Mouse (Mus musculus): ENCODE measurements around the gene Olfr288. TPM values are rescaled to one million over a fixed set of nuclear protein-coding genes. Genes with fewer than 3 reads are reported as not detected.

Gene Olfr288
- polyA plus RNA-seq, 2 experiments = not detected

DNA sequence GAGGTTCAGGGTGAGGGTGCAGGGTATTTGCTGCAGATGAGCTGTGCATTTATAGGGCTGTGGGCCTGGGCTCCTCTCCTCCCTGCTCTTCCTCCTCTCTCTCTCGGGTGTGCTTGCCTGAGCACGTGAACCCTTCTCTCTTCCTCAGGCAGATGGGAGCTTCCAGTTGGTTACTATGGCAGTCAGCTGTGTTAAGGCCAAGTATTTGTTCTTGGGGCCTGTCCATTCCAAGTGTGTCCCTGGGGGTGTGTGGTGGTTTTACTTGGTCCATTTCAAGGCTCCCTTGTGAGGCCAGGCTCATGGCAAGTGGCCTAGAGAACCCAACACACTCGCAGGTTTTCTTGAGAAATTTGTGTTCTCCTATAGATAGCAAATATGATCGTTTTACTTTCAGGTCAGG is 25.5 kb upstream of the Olfr288 start, which contains the start of the genes Gm44579 and Olfr287:
Gm44579 (minus strand) TSS at position 101 of the 400 bp plus-strand sequence.
Olfr287 (minus strand) TSS at position 180 of the 400 bp plus-strand sequence.
- DNase-seq (ENCODE audit: low spot score) = no peak
- H3K27ac ChIP-seq (replicated peaks; ENCODE audit: low read depth, low read length) = no peak within 1 kb of the TSS
- 68% methylated on average over 4 of the region's 4 CpGs for WGBS
- no peak within 1 kb of the TSS for H3K4me2 ChIP-seq (replicated peaks; ENCODE audit: low read depth, low read length, severe bottlenecking)
- H3K4me3 ChIP-seq (replicated peaks; ENCODE audit: low read length) = no peak within 1 kb of the TSS
- H3K27me3 ChIP-seq (ENCODE audit: control insufficient read depth, insufficient read depth, low read length) = no peaks in the 10 kb centered on the region
- no peak for ATAC-seq (ENCODE audit: low FRiP score, low read depth)
- no peak for TF ChIP-seq POLR2A (IDR thresholded peaks at IDR 0.05; ENCODE audit: borderline replicate concordance, extremely low read depth, insufficient read depth, insufficient read length)
- H3K36me3 ChIP-seq (ENCODE audit: control insufficient read depth, insufficient read depth, low read length) = no peaks in the 10 kb centered on the region
- H3K9me3 ChIP-seq (ENCODE audit: control insufficient read depth, low read length) = no peaks in the 10 kb centered on the region
- no peak within 1 kb of the TSS for H3K9ac ChIP-seq (ENCODE audit: low read depth, low read length, severe bottlenecking)
- no peaks in the 10 kb centered on the region for H3K4me1 ChIP-seq (ENCODE audit: control insufficient read depth, insufficient read depth, low read length)

DNA sequence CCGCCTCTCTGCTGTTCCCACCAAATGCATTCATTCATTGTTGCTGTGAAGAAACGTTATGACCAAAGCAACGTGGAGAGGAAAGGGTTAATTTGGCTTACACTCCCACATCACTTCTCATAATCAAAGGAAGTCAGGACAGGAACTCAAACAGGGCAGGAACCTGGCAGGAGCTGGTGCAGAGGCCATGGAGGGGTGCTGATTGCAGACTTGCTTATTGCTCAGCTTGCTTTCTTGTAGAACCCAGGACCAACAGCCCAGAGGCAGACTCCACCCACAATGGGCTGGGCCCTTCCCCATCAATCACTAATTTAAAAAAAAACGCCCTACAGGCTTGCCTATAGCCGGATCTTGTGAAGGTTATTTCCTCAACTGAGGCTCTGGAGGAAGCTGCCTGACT is 18.8 kb upstream of the Olfr288 start:
- no peak overlapping the region for H3K27ac ChIP-seq (replicated peaks; ENCODE audit: low read depth, low read length)
- DNase-seq (ENCODE audit: low spot score) = no peak

DNA sequence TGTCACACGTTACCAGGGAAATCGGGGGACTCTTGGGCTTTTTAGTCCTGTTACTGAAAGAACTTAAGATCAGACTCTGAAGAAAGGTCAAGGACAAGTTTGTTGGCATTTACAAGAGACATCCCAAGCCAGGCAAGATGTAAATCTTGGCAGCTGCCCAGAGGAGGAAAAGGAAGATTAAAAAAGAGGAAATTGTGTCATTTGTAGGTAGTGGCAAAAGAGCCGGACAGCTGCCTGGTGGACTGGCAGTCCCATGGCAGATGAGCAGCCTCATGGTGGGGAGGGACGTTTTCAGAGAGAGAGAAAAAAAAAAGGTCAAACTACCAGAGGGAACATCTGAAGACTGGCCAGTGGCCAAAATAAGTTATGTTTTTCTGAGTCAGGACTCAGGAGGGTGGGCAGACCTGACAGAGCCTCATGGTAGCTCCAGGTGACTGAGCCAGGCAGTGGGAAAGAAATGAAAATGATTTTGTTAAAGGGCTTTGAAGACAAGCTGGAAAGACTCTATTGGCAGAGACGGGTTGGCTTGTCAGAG is 18.1 kb upstream of the Olfr288 start:
- Histone ChIP-seq H3K9ac (ENCODE audit: low read depth, low read length, severe bottlenecking) (no peak overlapping the region), H3K27me3 (ENCODE audit: control insufficient read depth, insufficient read depth, low read length) (no peaks in the 10 kb centered on the region), H3K4me1 (ENCODE audit: control insufficient read depth, insufficient read depth, low read length) (no peaks in the 10 kb centered on the region), H3K27ac (replicated peaks; ENCODE audit: low read depth, low read length) (no peak overlapping the region), H3K36me3 (ENCODE audit: control insufficient read depth, insufficient read depth, low read length) (no peaks in the 10 kb centered on the region), H3K4me2 (replicated peaks; ENCODE audit: low read depth, low read length, severe bottlenecking) (no peak overlapping the region), H3K4me3 (replicated peaks; ENCODE audit: low read length) (no peak overlapping the region), H3K9me3 (ENCODE audit: control insufficient read depth, low read length) (no peaks in the 10 kb centered on the region)
- TF ChIP-seq POLR2A (IDR thresholded peaks at IDR 0.05; ENCODE audit: borderline replicate concordance, extremely low read depth, insufficient read depth, insufficient read length) = no peak
- DNase-seq (ENCODE audit: low spot score) = no peak
- 80% methylated on average over 5 of the region's 5 CpGs for WGBS
- no peak for ATAC-seq (ENCODE audit: low FRiP score, low read depth)

More for the DNA sequence above, 18.8 kb upstream of the Olfr288 start:
- Histone ChIP-seq H3K36me3 (ENCODE audit: control insufficient read depth, insufficient read depth, low read length) (no peaks in the 10 kb centered on the region), H3K4me2 (replicated peaks; ENCODE audit: low read depth, low read length, severe bottlenecking) (no peak overlapping the region), H3K4me3 (replicated peaks; ENCODE audit: low read length) (no peak overlapping the region), H3K27me3 (ENCODE audit: control insufficient read depth, insufficient read depth, low read length) (no peaks in the 10 kb centered on the region), H3K4me1 (ENCODE audit: control insufficient read depth, insufficient read depth, low read length) (no peaks in the 10 kb centered on the region), H3K9ac (ENCODE audit: low read depth, low read length, severe bottlenecking) (no peak overlapping the region), H3K9me3 (ENCODE audit: control insufficient read depth, low read length) (no peaks in the 10 kb centered on the region)
- no peak for TF ChIP-seq POLR2A (IDR thresholded peaks at IDR 0.05; ENCODE audit: borderline replicate concordance, extremely low read depth, insufficient read depth, insufficient read length)
- ATAC-seq (ENCODE audit: low FRiP score, low read depth) = no peak
- WGBS = 64% methylated on average over 5 of the region's 5 CpGs

DNA sequence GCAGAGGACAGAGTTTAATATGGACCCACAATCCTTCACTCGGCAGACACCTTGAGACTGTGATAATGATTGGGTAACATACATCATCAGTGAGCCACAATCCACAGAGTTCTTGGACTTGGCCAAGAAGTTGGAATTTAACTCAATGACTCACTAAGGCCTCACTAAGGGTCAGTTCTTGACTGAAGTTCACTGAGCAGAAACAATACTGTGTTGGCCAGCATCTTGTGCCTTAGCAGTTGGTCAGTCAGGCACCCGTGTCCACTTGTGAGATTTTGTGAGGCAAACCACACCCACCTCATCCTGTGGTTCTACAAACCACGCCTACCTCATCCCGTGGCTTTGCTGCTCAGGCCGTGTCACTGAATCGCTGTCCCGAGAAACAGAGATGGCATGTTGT is 14.3 kb upstream of the Olfr288 start:
- DNase-seq (ENCODE audit: low spot score) (no peak), ATAC-seq (ENCODE audit: low FRiP score, low read depth) (no peak)
- TF ChIP-seq POLR2A (IDR thresholded peaks at IDR 0.05; ENCODE audit: borderline replicate concordance, extremely low read depth, insufficient read depth, insufficient read length) = no peak
- Histone ChIP-seq H3K4me1 (ENCODE audit: control insufficient read depth, insufficient read depth, low read length) (no peaks in the 10 kb centered on the region), H3K27me3 (ENCODE audit: control insufficient read depth, insufficient read depth, low read length) (no peaks in the 10 kb centered on the region), H3K4me3 (replicated peaks; ENCODE audit: low read length) (no peak overlapping the region), H3K36me3 (ENCODE audit: control insufficient read depth, insufficient read depth, low read length) (no peaks in the 10 kb centered on the region), H3K27ac (replicated peaks; ENCODE audit: low read depth, low read length) (no peak overlapping the region), H3K4me2 (replicated peaks; ENCODE audit: low read depth, low read length, severe bottlenecking) (no peak overlapping the region), H3K9me3 (ENCODE audit: control insufficient read depth, low read length) (no peaks in the 10 kb centered on the region), H3K9ac (ENCODE audit: low read depth, low read length, severe bottlenecking) (no peak overlapping the region)
- 84% methylated on average over 7 of the region's 7 CpGs for WGBS

DNA sequence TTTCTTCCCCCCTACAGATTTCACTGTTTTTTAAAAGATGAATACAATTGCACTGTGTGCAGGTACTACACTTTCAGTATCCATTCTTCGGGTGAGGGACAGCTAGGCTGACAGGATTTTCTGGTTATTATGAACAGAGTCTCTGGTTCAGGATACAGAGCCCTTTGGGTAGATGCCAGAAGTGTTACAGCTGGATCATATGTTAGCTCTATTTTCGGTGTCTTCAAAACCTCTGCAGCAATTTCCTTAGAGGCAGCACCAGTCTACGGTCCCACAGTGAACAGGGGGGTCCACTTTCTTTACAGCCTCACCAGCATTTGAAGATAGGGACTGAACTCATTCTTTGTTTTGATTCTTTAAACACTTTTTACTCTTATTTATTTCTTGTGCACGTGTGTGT is 10.9 kb downstream of the Olfr288 start:
- no peaks in the 10 kb centered on the region for H3K36me3 ChIP-seq (ENCODE audit: control insufficient read depth, insufficient read depth, low read length)
- TF ChIP-seq POLR2A (IDR thresholded peaks at IDR 0.05; ENCODE audit: borderline replicate concordance, extremely low read depth, insufficient read depth, insufficient read length) = no peak
- no peak overlapping the region for H3K4me2 ChIP-seq (replicated peaks; ENCODE audit: low read depth, low read length, severe bottlenecking)
- 58% methylated on average over 4 of the region's 4 CpGs for WGBS
- H3K9me3 ChIP-seq (ENCODE audit: control insufficient read depth, low read length) = no peaks in the 10 kb centered on the region
- no peaks in the 10 kb centered on the region for H3K27me3 ChIP-seq (ENCODE audit: control insufficient read depth, insufficient read depth, low read length)
- no peak overlapping the region for H3K27ac ChIP-seq (replicated peaks; ENCODE audit: low read depth, low read length)
- ATAC-seq (ENCODE audit: low FRiP score, low read depth) = no peak
- H3K9ac ChIP-seq (ENCODE audit: low read depth, low read length, severe bottlenecking) = no peak overlapping the region
- peak; percentile 22 for DNase-seq (ENCODE audit: low spot score)
- no peak overlapping the region for H3K4me3 ChIP-seq (replicated peaks; ENCODE audit: low read length)
- H3K4me1 ChIP-seq (ENCODE audit: control insufficient read depth, insufficient read depth, low read length) = no peaks in the 10 kb centered on the region

All from limb, embryonic 14.5 days (tissue).